Mouse (Mus musculus) intestine, postnatal 0 days (tissue): Measurements from ENCODE around the gene Arglu1. TPM values are rescaled to one million over a fixed set of nuclear protein-coding genes. Genes with fewer than 3 reads are reported as not detected.

Source experiments
- ATAC-seq: fragments of 200-750 bp; cut with Nextera tagmentation; 2 replicates; pipeline ENCODE4 v1.8.0; 2017; ENCODE audit warnings: mild to moderate bottlenecking, moderate TSS enrichment, moderate library complexity
- H3K27ac ChIP-seq: fragments of 300-500 bp; sonication (generic); 2 replicates; pipeline ENCODE4 v1.5.1; 2014; ENCODE audit warnings: mild to moderate bottlenecking, low read depth, low read length, moderate library complexity
- H3K27me3 ChIP-seq: fragments of 300-500 bp; sonication (generic); replicated peaks from 2 replicates; pipeline ENCODE4 v1.6.1; 2014; ENCODE audit warnings: low read length, mixed read lengths; ENCODE audit not compliant: control insufficient read depth, insufficient read depth
- H3K36me3 ChIP-seq: fragments of 300-500 bp; sonication (generic); 2 replicates; pipeline ENCODE4 v1.6.1; 2014; ENCODE audit warnings: mild to moderate bottlenecking, moderate library complexity; ENCODE audit not compliant: control insufficient read depth, insufficient read depth
- H3K4me1 ChIP-seq: fragments of 300-500 bp; sonication (generic); replicated peaks from 2 replicates; pipeline ENCODE4 v1.6.1; 2014; ENCODE audit warnings: antibody characterized with exemption, low read length, mixed read lengths; ENCODE audit not compliant: control insufficient read depth, insufficient read depth
- H3K4me2 ChIP-seq: fragments of 300-500 bp; sonication (generic); replicated peaks from 2 replicates; pipeline ENCODE4 v1.6.1; 2014; ENCODE audit warnings: low read depth, mild to moderate bottlenecking, moderate library complexity
- H3K4me3 ChIP-seq: fragments of 300-500 bp; sonication (generic); 2 replicates; pipeline ENCODE4 v1.5.1; 2014; ENCODE audit warnings: low read depth, low read length
- H3K9ac ChIP-seq: fragments of 300-500 bp; sonication (generic); 2 replicates; pipeline ENCODE4 v1.6.1; 2014; ENCODE audit warnings: mild to moderate bottlenecking, low read depth, low read length
- H3K9me3 ChIP-seq: fragments of 300-500 bp; sonication (generic); 2 replicates; pipeline ENCODE4 v1.6.1; 2016; ENCODE audit warnings: mixed run types; ENCODE audit not compliant: control insufficient read depth
- CTCF ChIP-seq: sonication (generic); IDR thresholded peaks from 2 replicates; pipeline ENCODE4 v1.5.1; 2016; ENCODE audit warnings: low read depth, mild to moderate bottlenecking, control low read depth, antibody characterized with exemption, moderate library complexity
- WGBS: fragments of 180-500 bp; shearing (Covaris S2); extraction: QIAGEN DNeasy Blood & Tissue Kit; methylation state at CpG from one replicate; pipeline ENCODE4 v1.1.7; 2014; 5-methylcytosine and 5-hydroxymethylcytosine counted together
- polyA plus RNA-seq: library from polyadenylated mRNA; unstranded; fragments of >200 nt; fragmentation: Nextera tagmentation; extraction: Ambion mirVana; gene quantifications from 2 replicates; pipeline ENCODE4 v1.2.1, GENCODE M21; 2015

Arglu1 gene
- polyA plus RNA-seq, 1 experiment from 2014 or later: 67.4 TPM

- Histone ChIP-seq H3K4me1 (0 out of 2 replicates have a peak, but pooled peaks cover 2% of the 10 kb centered on the region), H3K9ac (no peak overlapping the region), H3K4me2 (no peak overlapping the region), H3K4me3 (no peak overlapping the region), H3K27me3 (no peaks in the 10 kb centered on the region), H3K36me3 (no peaks in the 10 kb centered on the region; the same call in 1 of the 2 replicates), H3K9me3 (no peaks in the 10 kb centered on the region), H3K27ac (no peak overlapping the region)
- WGBS: 75% methylated on average over 7 of the region's 7 CpGs
- TF ChIP-seq CTCF: no peak
- ATAC-seq: no peak
Measured at GRCm38 (mm10) chr8:8631394-8631793, 58.9 kb downstream of the Arglu1 start.

- no peak for ATAC-seq
- no peak overlapping the region for H3K4me3 ChIP-seq
- no peaks in the 10 kb centered on the region for H3K27me3 ChIP-seq
- no peaks in the 10 kb centered on the region for H3K9me3 ChIP-seq
- no peak overlapping the region for H3K4me2 ChIP-seq
- H3K9ac ChIP-seq: no peak overlapping the region
- no peak overlapping the region for H3K27ac ChIP-seq
- 50% methylated on average over 7 of the region's 7 CpGs for WGBS
- TF ChIP-seq CTCF: no peak
- peaks cover 3% of the 10 kb centered on the region; the same call in 1 of the 2 replicates for H3K4me1 ChIP-seq
- peaks cover 23% of the 10 kb centered on the region for H3K36me3 ChIP-seq
Measured at GRCm38 (mm10) chr8:8624017-8624416, 66.3 kb downstream of the Arglu1 start.

GRCm38 (mm10) chr8:8623486-8623885 lies 66.8 kb downstream of the Arglu1 start:
- H3K27ac ChIP-seq: no peak overlapping the region
- TF ChIP-seq CTCF: no peak
- ATAC-seq: no peak

GRCm38 (mm10) chr8:8622476-8622875 lies 67.8 kb downstream of the Arglu1 start:
- no peak for ATAC-seq

More at GRCm38 (mm10) chr8:8623486-8623885, 66.8 kb downstream of the Arglu1 start:
- no peaks in the 10 kb centered on the region for H3K27me3 ChIP-seq
- no peak overlapping the region for H3K4me3 ChIP-seq
- H3K36me3 ChIP-seq: peaks cover 23% of the 10 kb centered on the region
- H3K4me1 ChIP-seq: peaks cover 3% of the 10 kb centered on the region; the same call in 1 of the 2 replicates
- no peak overlapping the region for H3K4me2 ChIP-seq
- H3K9ac ChIP-seq: no peak overlapping the region
- H3K9me3 ChIP-seq: no peaks in the 10 kb centered on the region
- 38% methylated on average over 8 of the region's 8 CpGs for WGBS

GRCm38 (mm10) chr8:8622031-8622430 lies 68.3 kb downstream of the Arglu1 start:
- Histone ChIP-seq H3K4me3 (no peak overlapping the region), H3K27me3 (no peaks in the 10 kb centered on the region), H3K4me1 (peaks cover 3% of the 10 kb centered on the region; the same call in 1 of the 2 replicates), H3K27ac (no peak overlapping the region), H3K9me3 (no peaks in the 10 kb centered on the region), H3K4me2 (no peak overlapping the region), H3K36me3 (peaks cover 23% of the 10 kb centered on the region), H3K9ac (no peak overlapping the region)
- no peak for ATAC-seq
- TF ChIP-seq CTCF: no peak
- 90% methylated on average over 12 of the region's 12 CpGs for WGBS

More at GRCm38 (mm10) chr8:8622476-8622875, 67.8 kb downstream of the Arglu1 start:
- Histone ChIP-seq H3K4me1 (peaks cover 3% of the 10 kb centered on the region; the same call in 1 of the 2 replicates), H3K27ac (no peak overlapping the region), H3K4me3 (no peak overlapping the region), H3K9me3 (no peaks in the 10 kb centered on the region), H3K4me2 (no peak overlapping the region), H3K27me3 (no peaks in the 10 kb centered on the region), H3K36me3 (peaks cover 23% of the 10 kb centered on the region), H3K9ac (no peak overlapping the region)
- no peak for TF ChIP-seq CTCF
- 91% methylated on average over 3 of the region's 3 CpGs for WGBS

GRCm38 (mm10) chr8:8621236-8621917 lies 68.9 kb downstream of the Arglu1 start:
- Histone ChIP-seq H3K27me3 (no peaks in the 10 kb centered on the region), H3K36me3 (peaks cover 23% of the 10 kb centered on the region)
- no peak for ATAC-seq

More at GRCm38 (mm10) chr8:8621236-8621917, 68.9 kb downstream of the Arglu1 start:
- Histone ChIP-seq H3K27ac (no peak overlapping the region), H3K4me3 (no peak overlapping the region), H3K9me3 (no peaks in the 10 kb centered on the region), H3K9ac (no peak overlapping the region), H3K4me1 (peaks cover 3% of the 10 kb centered on the region; the same call in 1 of the 2 replicates), H3K4me2 (no peak overlapping the region)
- 83% methylated on average over 16 of the region's 16 CpGs for WGBS
- TF ChIP-seq CTCF: no peak
